Mouse (Mus musculus) myocyte (in vitro differentiated cells): ENCODE results near the gene A830031A19Rik. TPM values are rescaled to one million over a fixed set of nuclear protein-coding genes. Genes with fewer than 3 reads are reported as not detected.

Experiments
- H3K27me3 ChIP-seq: one replicate; pipeline ENCODE4 v1.6.1; 2011; ENCODE audit not compliant: control insufficient read depth, insufficient read depth, insufficient read length
- H3K36me3 ChIP-seq: one replicate; pipeline ENCODE4 v1.6.1; 2011; ENCODE audit not compliant: control insufficient read depth, insufficient read depth
- H3K4me2 ChIP-seq: one replicate; pipeline ENCODE4 v1.6.1; 2011; ENCODE audit warnings: low read depth, control low read depth
- H3K4me3 ChIP-seq: one replicate; pipeline ENCODE4 v1.5.1; 2011; ENCODE audit warnings: mild to moderate bottlenecking, control low read depth, moderate library complexity
- H3K79me2 ChIP-seq: one replicate; pipeline ENCODE4 v1.6.1; 2011; ENCODE audit not compliant: control insufficient read depth, insufficient read depth
- H3ac ChIP-seq: one replicate; pipeline ENCODE4 v1.6.1; 2011; ENCODE audit not compliant: control insufficient read depth, insufficient read length
- CEBPB ChIP-seq: IDR thresholded peaks from 2 replicates; pipeline ENCODE4 v1.6.1; 2011; ENCODE audit warnings: mild to moderate bottlenecking, moderate library complexity; ENCODE audit not compliant: poor library complexity, insufficient read depth, severe bottlenecking
- E2F4 ChIP-seq: IDR thresholded peaks from one replicate; pipeline ENCODE4 v1.6.1; 2011; ENCODE audit warnings: mild to moderate bottlenecking, control low read depth, moderate library complexity; ENCODE audit not compliant: insufficient read depth
- MAX ChIP-seq: IDR thresholded peaks from one replicate; pipeline ENCODE4 v1.6.1; 2011; ENCODE audit warnings: low read depth, mild to moderate bottlenecking, control low read depth
- MYOD1 ChIP-seq, 3 experiments: IDR thresholded peaks; one replicate each; pipeline ENCODE4 v1.6.1; 2011; ENCODE audit warnings: control low read depth in 2 of 3, low read depth in 2 of 3, mild to moderate bottlenecking in 2 of 3, moderate library complexity in 1 of 3; ENCODE audit not compliant: insufficient read length in 2 of 3, control insufficient read depth in 1 of 3
- MYOG ChIP-seq, 3 experiments: IDR thresholded peaks; one replicate each; pipeline ENCODE4 v1.6.1; 2011; ENCODE audit warnings: control low read depth in 2 of 3, low read depth in 2 of 3, mild to moderate bottlenecking in 2 of 3; ENCODE audit not compliant: insufficient read length in 2 of 3, control insufficient read depth in 1 of 3, insufficient read depth in 1 of 3
- POLR2A ChIP-seq: IDR thresholded peaks from one replicate; pipeline ENCODE4 v1.6.1; 2011; ENCODE audit warnings: low read depth, mild to moderate bottlenecking, control low read depth, moderate library complexity; ENCODE audit not compliant: insufficient read length
- POLR2AphosphoS2 ChIP-seq: IDR thresholded peaks from one replicate; pipeline ENCODE4 v1.6.1; 2011; ENCODE audit warnings: low read depth, control low read depth; ENCODE audit not compliant: insufficient read length
- REST ChIP-seq: IDR thresholded peaks from one replicate; pipeline ENCODE4 v1.6.1; 2011; ENCODE audit warnings: mild to moderate bottlenecking, control low read depth, moderate library complexity; ENCODE audit not compliant: insufficient read depth, insufficient read length
- SRF ChIP-seq: IDR thresholded peaks from one replicate; pipeline ENCODE4 v1.6.1; 2011; ENCODE audit warnings: low read depth; ENCODE audit not compliant: control insufficient read depth, insufficient read length
- TCF12 ChIP-seq: IDR thresholded peaks from one replicate; pipeline ENCODE4 v1.6.1; 2011; ENCODE audit warnings: mild to moderate bottlenecking, control low read depth; ENCODE audit not compliant: poor library complexity, insufficient read depth, severe bottlenecking
- TCF3 ChIP-seq: IDR thresholded peaks from one replicate; pipeline ENCODE4 v1.6.1; 2011; ENCODE audit warnings: low read depth, control low read depth; ENCODE audit not compliant: insufficient read length
- USF1 ChIP-seq: IDR thresholded peaks from one replicate; pipeline ENCODE4 v1.6.1; 2011; ENCODE audit warnings: low read depth, mild to moderate bottlenecking, control low read depth, moderate library complexity
- polyA plus RNA-seq: library from polyadenylated mRNA; unstranded; fragments of >200 nt; fragmentation: generic; extraction: Trizol; gene quantifications from one replicate; pipeline ENCODE4 v1.2.1, GENCODE M21; 2012; ENCODE audit warnings: missing spikeins

The A830031A19Rik gene
- not detected for polyA plus RNA-seq

DNA sequence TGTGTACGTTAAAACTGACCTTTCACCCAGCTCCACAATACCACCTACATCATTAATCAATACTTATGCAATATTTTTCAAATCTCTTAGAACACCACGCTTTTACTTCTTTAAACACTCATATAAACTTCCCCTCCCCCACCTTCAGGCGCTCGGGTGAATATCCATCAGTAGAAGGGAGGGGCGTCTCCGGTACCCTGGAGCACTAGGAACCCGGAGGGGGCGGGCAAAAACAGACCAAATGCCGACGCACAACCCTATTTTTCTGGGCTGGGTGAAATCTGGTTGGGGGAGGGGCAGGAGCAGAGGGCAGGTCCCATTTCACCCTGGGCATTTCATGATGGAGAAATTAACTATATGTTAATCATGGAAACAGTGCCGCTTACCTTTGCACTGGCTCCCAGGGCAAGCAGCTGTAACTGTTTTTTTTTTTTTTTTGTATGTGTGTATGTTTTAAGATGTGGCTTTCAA is at the start of gene A830031A19Rik:
Gene A830031A19Rik, minus strand, starts transcription at position 421 of the 471 bp plus-strand sequence.
- TF ChIP-seq USF1 (no peak), TCF3 (no peak), POLR2AphosphoS2 (no peak), MAX (no peak), CEBPB (no peak), TCF12 (no peak), MYOG (IDR thresholded peaks at IDR 0.05; ENCODE audit: control insufficient read depth in 1 of 3, insufficient read depth in 1 of 3, insufficient read length in 2 of 3, low read depth in 2 of 3) (no peak), POLR2A (no peak)
- Histone ChIP-seq H3K36me3 (no peaks in the 10 kb centered on the region), H3ac (no peak within 1 kb of the TSS), H3K4me3 (no peak within 1 kb of the TSS), H3K4me2 (peak within 1 kb of the TSS; percentile 95), H3K27me3 (peaks cover 55% of the 10 kb centered on the region), H3K79me2 (no peaks in the 10 kb centered on the region)

DNA sequence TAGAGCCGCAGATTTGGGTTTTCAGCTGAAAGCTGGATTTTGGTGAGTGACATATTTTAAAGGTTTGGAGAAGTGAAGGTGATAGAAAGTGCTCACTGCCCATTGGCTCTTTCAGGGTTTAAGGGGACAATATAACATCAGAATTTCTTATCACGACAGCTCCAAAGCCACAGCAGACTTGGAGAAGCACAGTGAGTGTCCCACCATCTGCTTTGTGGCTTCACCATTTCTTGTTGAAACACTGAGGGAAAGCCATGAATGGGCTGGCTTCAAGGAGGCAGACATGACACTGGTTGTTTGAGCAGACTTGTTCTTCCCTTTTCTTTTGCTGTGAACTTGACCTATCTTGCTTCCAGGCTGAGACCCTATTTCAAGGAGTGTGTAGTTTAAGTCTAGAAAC is 49.1 kb upstream of the A830031A19Rik start:
- H3K27me3 ChIP-seq, result no peaks in the 10 kb centered on the region
- H3K4me3 ChIP-seq, result no peak overlapping the region
- H3ac ChIP-seq, result no peak overlapping the region
- TF ChIP-seq CEBPB (no peak), E2F4 (no peak), TCF12 (no peak), MYOD1 (IDR thresholded peaks at IDR 0.05; ENCODE audit: control insufficient read depth in 1 of 3, insufficient read length in 2 of 3, low read depth in 2 of 3) (no peak), REST (no peak), POLR2AphosphoS2 (no peak), SRF (no peak), MYOG (IDR thresholded peaks at IDR 0.05; ENCODE audit: control insufficient read depth in 1 of 3, insufficient read depth in 1 of 3, insufficient read length in 2 of 3, low read depth in 2 of 3) (no peak), POLR2A (no peak), MAX (no peak), USF1 (no peak), TCF3 (no peak)
- H3K36me3 ChIP-seq, result no peaks in the 10 kb centered on the region
- H3K79me2 ChIP-seq, result no peaks in the 10 kb centered on the region
- H3K4me2 ChIP-seq, result no peak overlapping the region

DNA sequence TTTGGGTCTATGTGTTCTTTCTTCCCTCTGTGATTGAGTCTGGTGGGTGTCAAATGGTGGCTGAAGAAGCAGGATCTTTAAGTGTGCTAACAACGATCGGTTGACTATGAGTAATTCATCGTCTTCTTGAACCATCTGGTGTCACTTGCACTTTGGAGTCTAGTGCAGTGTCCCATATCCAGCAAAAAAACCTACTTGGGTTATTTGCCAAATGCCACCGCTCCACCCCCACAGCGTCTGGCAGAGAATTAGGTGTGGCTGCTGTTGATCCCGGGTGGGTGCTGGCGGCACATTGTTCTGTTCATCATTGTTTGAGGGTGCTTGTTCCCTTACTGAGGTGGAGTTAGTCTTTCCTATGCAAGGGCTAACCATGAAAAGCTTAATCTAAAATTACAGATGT is 48.0 kb upstream of the A830031A19Rik start:
- Histone ChIP-seq H3K36me3 (no peaks in the 10 kb centered on the region), H3K27me3 (no peaks in the 10 kb centered on the region), H3K4me3 (no peak overlapping the region), H3ac (no peak overlapping the region), H3K79me2 (no peaks in the 10 kb centered on the region), H3K4me2 (no peak overlapping the region)
- TF ChIP-seq REST (no peak), TCF12 (no peak), TCF3 (no peak), POLR2AphosphoS2 (no peak), MYOG (IDR thresholded peaks at IDR 0.05; ENCODE audit: control insufficient read depth in 1 of 3, insufficient read depth in 1 of 3, insufficient read length in 2 of 3, low read depth in 2 of 3) (no peak), CEBPB (no peak), MYOD1 (IDR thresholded peaks at IDR 0.05; ENCODE audit: control insufficient read depth in 1 of 3, insufficient read length in 2 of 3, low read depth in 2 of 3) (no peak), MAX (no peak), SRF (no peak), POLR2A (no peak), USF1 (no peak)

DNA sequence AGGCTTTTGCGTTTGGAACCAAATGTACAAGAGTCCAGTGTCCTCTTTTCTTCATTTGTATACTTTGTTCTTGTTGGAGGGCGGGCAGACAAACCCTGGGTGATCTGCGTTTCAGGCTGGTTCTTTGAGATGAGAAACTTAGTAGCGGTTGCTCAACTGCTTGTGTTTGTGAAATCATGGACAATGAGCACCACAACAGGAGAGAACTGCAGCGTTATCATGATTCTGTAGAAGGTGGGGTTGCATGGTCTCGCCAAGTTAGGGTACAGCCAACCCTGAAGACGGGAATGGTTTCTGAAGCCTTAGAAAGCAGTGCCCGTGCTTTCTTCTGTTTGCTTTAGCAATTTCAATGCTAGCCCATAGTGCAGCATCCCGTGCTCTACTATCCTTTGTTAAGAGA is 46.3 kb upstream of the A830031A19Rik start:
- Histone ChIP-seq H3K36me3 (no peaks in the 10 kb centered on the region), H3K79me2 (no peaks in the 10 kb centered on the region), H3K4me2 (no peak overlapping the region), H3K27me3 (no peaks in the 10 kb centered on the region), H3ac (no peak overlapping the region), H3K4me3 (no peak overlapping the region)
- TF ChIP-seq MYOG (IDR thresholded peaks at IDR 0.05; ENCODE audit: control insufficient read depth in 1 of 3, insufficient read depth in 1 of 3, insufficient read length in 2 of 3, low read depth in 2 of 3) (no peak), MAX (no peak), SRF (no peak), REST (no peak), TCF12 (no peak), POLR2A (no peak), USF1 (no peak), POLR2AphosphoS2 (no peak), E2F4 (no peak), TCF3 (no peak), CEBPB (no peak), MYOD1 (IDR thresholded peaks at IDR 0.05; ENCODE audit: control insufficient read depth in 1 of 3, insufficient read length in 2 of 3, low read depth in 2 of 3) (no peak)
